In genomic region chr4:61338108-61338507, GRCm38 (mm10) we compare ENCODE assay signal across 15 mouse cellular contexts. TPM values are rescaled to one million over a fixed set of nuclear protein-coding genes. Genes with fewer than 3 reads are reported as not detected.
A peak's percentile ranks its signal among the peaks of the same experiment; 100 is the strongest.
DNase-seq lines count a peak whose midpoint lies in the region; ATAC-seq and TF ChIP-seq lines count a peak whose summit lies in the region.
"Not testable (repeated sequence)": the region's sequence is repeated elsewhere in the genome, so short reads cannot be mapped to it uniquely, and the experiment has no call there.
"Had no signal": no experiment of that assay in that cellular context is flagged by ENCODE, and none has a peak within 500 bp of the region (broad histone marks: within the 10 kb centered on the region; RNA-seq: fewer than 3 reads in every experiment).

No protein-coding gene starts in this region.

- H3K4me1 ChIP-seq in kidney, postnatal 0 days (replicated peaks; ENCODE audit: insufficient read depth, low read length): not testable (repeated sequence)

- ATAC-seq in kidney, postnatal 0 days (replicated peaks; ENCODE audit: low FRiP score, low read depth): 0 out of 2 replicates have a peak, but pooled peaks have one; percentile 66

- H3K27ac ChIP-seq in kidney, postnatal 0 days: not testable (repeated sequence)

- H3K4me2 ChIP-seq in kidney, postnatal 0 days (ENCODE audit: low read length): not testable (repeated sequence)

- not testable (repeated sequence) for H3K9me3 ChIP-seq in kidney, postnatal 0 days (replicated peaks; ENCODE audit: low read length)

- DNase-seq in kidney, adult 18-20 months: peak; percentile 37
- DNase-seq in kidney, adult 8-10 months: peak; percentile 52 to 68
- not testable (repeated sequence) for DNase-seq in kidney, postnatal 0 days (ENCODE audit: low spot score)
- DNase-seq in kidney, postnatal 14 days: peak; percentile 3
- DNase-seq in kidney, postnatal 36 days: peak; percentile 50 to 66

- not testable (repeated sequence) for H3K27me3 ChIP-seq in kidney, postnatal 0 days (ENCODE audit: insufficient read depth, low read length)

- not testable (repeated sequence) for H3K36me3 ChIP-seq in kidney, postnatal 0 days (ENCODE audit: insufficient read depth, low read length)

- 35% methylated on average over 3 of the region's 5 CpGs for WGBS in kidney, postnatal 0 days

- not testable (repeated sequence) for H3K4me3 ChIP-seq in kidney, postnatal 0 days (replicated peaks; ENCODE audit: low read depth, low read length)

- TF ChIP-seq CTCF in kidney, postnatal 0 days (IDR thresholded peaks at IDR 0.05; ENCODE audit: low read depth): not testable (repeated sequence)

- not testable (repeated sequence) for H3K9ac ChIP-seq in kidney, postnatal 0 days (ENCODE audit: low read depth, low read length)

RNA-seq across cellular contexts. Expression of gene Mup14, which starts 34.3 kb away (rescaled TPM):
- not detected in 2 replicates for polyA plus RNA-seq in kidney, postnatal 0 days (2015; fragmentation: Nextera tagmentation; extraction: Ambion mirVana)
- polyA plus RNA-seq: brain, embryonic 14.5 days; C2C12; embryonic facial prominence, embryonic 11.5 days; embryonic facial prominence, embryonic 13.5 days; embryonic facial prominence, embryonic 15.5 days; erythroblast, embryonic 14.5 days; forebrain, embryonic 10.5 days; forebrain, embryonic 12.5 days; forebrain, embryonic 14.5 days; forebrain, embryonic 16.5 days had no signal
